Mouse (Mus musculus): ENCODE data around the gene Rbpj. TPM values are rescaled to one million over a fixed set of nuclear protein-coding genes. Genes with fewer than 3 reads are reported as not detected.
"Not testable (repeated sequence)": the region's sequence is repeated elsewhere in the genome, so short reads cannot be mapped to it uniquely, and the experiment has no call there.

Gene Rbpj
- total RNA-seq, 2 experiments from 2014 or later: 21.6 to 24.0 TPM

DNA sequence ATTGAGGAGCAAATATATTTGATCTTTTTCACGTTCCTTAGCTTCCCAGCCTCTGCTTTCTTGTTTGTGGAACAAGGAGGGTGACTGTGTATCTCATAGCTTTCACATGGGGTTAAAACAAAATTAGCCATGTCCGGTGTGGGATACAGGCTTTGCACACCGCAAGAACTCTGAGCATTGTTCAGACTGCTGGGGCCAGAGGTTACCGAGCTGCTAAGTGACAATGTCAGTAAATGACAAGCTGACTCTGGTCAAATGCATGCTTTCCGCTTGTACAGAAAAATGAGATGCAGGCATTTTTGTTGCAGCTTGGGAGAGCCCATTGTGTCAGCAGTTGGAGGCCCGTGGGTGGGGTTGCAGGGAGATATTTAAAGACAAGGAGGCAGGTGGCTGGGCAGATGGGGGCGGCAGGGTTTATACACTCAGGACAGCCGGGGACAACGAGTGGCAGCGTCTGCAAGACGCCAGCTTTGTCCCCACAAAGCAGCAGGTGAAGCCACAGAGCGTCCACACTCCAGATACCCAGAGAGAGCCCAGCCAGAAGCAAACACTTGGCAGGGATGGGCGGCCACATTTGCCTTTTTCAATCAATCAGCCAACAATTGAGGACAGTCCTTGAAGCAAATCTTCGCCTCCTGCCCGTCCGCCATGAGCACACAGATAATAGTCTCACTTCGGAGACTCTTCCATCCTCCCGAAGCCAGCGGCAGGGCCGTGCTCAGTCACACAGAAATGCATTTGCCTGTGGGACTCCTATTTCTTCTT, 59.5 kb downstream of the Rbpj start:
- no peak for TF ChIP-seq CTCF (conservative IDR thresholded peaks at IDR 0.05)
- H3K27ac ChIP-seq: 0 out of 2 replicates have a peak overlapping the region, but pooled peaks have one; percentile 12
- DNase-seq (ENCODE audit: low spot score in 2 of 2): peak; percentile 66 to 74
- peak overlapping the region; percentile 23; the same call in 1 of the 2 replicates for H3K4me3 ChIP-seq

DNA sequence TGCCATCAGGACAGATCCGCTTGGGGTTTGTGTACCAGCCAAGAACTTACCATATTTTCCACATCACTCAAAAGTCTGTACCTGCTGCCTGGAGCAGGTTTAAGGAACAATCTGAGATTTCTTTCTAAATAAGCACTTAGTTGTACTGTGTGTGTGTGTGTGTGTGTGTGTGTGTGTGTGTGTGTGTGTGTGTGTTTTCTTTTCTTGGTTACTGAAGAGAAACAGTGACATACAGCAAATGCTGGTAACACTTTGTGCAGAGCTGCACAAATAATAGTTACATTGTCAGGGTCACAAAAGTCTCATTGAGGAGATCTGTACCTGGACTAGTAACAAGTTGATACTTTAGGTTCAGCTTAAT, 60.1 kb downstream of the Rbpj start:
- TF ChIP-seq CTCF (conservative IDR thresholded peaks at IDR 0.05): no peak
- H3K27ac ChIP-seq: no peak overlapping the region
- H3K4me3 ChIP-seq: no peak overlapping the region; the same call in 1 of the 2 replicates
- DNase-seq (ENCODE audit: low spot score in 2 of 2): no peak

DNA sequence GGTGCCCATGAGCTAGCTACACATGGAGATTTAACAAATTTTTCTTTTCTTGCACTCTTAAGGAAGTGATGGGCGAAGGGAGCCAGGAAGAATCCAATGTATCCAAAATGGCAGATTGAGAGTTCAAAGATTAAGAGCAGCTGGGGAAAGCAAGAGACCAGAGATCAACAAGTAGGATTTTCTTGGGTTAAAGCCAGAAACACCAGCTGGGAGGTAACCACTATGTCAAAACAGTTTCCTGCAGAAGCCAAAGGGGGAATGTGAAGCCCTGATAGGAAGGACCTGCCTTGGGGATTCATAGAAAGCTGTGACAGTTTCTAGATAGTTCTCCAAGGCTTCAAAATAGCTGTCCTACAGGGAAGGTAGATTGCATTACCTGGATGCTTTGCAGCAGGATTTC, 63.9 kb downstream of the Rbpj start:
- Histone ChIP-seq H3K4me3 (no peak overlapping the region), H3K27ac (no peak overlapping the region)
- no peak for TF ChIP-seq CTCF (conservative IDR thresholded peaks at IDR 0.05)
- DNase-seq (ENCODE audit: low spot score in 2 of 2): no peak

- no peak for TF ChIP-seq CTCF (conservative IDR thresholded peaks at IDR 0.05)
- H3K4me3 ChIP-seq: no peak overlapping the region
- H3K27ac ChIP-seq: no peak overlapping the region
- DNase-seq (ENCODE audit: low spot score in 2 of 2): no peak
Measured at GRCm38 (mm10) chr5:53535096-53535495, 69.1 kb downstream of the Rbpj start.

DNA sequence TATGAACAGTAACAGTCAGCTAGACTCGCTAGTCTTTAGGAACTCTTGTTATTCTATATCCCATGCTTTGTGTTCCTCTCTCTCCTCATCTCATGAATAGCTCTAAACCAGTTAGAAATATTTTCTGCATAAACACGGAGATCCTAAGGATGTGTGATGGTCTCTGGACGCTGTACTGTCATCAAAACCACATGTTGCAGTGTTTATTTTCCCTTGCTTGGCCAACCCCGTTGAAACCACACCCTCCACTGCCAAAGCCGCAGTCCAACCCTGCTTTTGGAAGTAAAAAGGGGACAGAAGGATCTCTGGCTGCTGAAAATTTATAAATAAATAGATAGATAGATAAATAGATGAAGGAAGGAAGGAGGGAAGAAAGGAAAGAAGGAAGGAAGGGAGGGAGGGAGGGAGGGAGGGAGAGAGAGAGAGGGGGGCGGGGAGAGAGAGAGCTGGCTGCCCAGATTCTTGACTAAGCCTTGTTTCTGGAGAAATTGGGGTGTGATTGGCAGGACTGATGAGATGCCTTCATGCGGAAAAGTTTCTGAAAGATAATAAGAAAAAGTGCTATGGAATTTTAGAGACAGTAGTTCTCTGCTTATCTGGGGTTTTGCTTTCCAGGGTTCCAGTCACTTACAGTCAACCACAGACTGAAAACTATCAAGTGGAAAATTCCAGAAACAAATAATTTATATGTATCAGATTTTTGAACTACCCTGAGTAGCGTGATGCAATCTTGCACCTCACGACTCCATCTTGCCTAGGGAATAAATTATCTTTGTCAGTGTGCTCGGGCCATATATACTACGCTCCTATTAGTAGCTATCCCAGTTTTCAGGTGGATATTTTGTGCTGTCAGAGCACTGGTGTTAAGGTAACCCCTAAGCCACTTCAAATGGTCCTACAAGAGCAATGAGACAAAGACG, 70.9 kb downstream of the Rbpj start:
- no peak overlapping the region for H3K4me3 ChIP-seq
- TF ChIP-seq CTCF (conservative IDR thresholded peaks at IDR 0.05): no peak
- no peak for DNase-seq (ENCODE audit: low spot score in 2 of 2)
- no peak overlapping the region for H3K27ac ChIP-seq

DNA sequence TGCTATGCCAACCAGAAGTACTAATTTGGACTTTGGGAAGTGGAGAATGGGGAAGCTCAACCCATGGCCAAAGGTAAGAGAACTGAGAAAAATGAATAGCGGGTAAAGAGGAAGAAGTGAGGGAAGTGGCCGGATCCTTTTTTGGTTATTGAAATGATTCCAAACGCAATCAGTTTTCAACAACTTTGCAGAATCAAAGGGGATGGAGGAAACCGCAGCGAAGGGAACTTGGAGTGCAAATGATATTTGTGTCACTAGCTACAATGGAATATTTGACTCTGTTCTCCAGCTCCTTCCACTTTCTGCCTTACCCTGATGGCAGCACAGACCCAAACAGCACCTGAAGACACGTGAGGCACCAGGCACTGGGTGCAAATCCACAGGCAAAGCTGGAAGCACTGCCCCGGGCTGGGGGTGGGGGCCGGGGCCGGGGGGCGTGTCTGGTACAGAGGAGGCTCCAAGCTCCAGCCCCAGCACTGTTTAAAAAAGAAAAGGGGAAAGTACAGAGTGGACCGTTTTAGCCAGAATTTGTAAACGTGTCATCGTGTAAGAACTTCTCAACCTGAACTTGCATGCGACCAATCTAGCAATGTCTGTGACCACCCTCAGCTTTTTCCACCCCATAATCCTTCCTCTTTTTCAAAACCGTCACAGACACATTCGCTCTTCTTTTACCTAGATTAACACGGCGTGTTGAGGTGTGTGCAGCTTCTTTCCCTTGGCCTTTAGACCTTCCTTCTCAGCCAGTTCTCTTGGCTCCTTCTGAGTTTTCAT, 74.1 kb downstream of the Rbpj start:
- no peak overlapping the region for H3K4me3 ChIP-seq
- no peak for TF ChIP-seq CTCF (conservative IDR thresholded peaks at IDR 0.05)
- H3K27ac ChIP-seq: no peak overlapping the region
- no peak for DNase-seq (ENCODE audit: low spot score in 2 of 2)

GRCm38 (mm10) chr5:53542073-53542472, 76.1 kb downstream of the Rbpj start:
- no peak overlapping the region for H3K27ac ChIP-seq
- no peak for DNase-seq (ENCODE audit: low spot score in 2 of 2)
- H3K4me3 ChIP-seq: no peak overlapping the region
- TF ChIP-seq CTCF (conservative IDR thresholded peaks at IDR 0.05): no peak

DNA sequence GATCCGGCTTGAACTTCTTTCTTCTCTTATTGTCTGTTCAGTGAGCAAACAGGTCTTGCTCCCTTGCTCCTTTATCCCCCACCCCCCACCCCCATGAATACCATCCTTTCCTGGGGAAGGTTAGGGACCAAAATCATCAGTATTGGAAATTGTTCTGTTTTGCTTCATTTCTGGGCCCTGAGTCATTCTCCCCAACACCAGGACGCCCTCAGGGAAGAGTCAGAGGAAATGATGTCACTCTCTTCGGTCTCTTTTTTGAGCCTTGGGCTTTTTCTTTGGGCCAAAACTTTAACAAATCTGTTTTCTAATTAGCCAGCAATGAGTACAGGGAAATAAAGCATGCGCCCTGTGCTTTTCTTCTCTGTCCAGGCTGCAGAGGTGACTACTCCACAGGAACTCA, 77.4 kb downstream of the Rbpj start:
- no peak overlapping the region for H3K4me3 ChIP-seq
- no peak for DNase-seq (ENCODE audit: low spot score in 2 of 2)
- H3K27ac ChIP-seq: no peak overlapping the region
- TF ChIP-seq CTCF (conservative IDR thresholded peaks at IDR 0.05): no peak

DNA sequence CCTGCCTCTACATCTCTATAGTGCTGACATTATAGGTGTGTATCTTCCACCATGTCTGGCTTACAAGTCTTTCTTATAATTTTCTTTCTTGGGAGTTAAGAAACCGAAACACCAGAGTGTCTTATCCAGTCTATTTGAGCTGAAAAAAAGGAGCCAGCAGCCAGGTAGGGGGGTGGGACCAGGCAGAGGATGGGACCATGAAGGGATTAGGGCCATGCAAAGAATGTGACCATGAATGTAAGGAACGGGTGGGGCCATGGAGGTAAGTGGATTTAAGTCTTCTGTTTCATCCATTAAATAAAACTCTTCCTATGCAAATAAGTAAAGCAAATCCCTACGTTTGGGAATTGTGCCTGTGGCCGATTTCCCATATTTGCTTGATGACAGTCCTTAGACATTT, 78.0 kb downstream of the Rbpj start:
- no peak for TF ChIP-seq CTCF (conservative IDR thresholded peaks at IDR 0.05)
- H3K27ac ChIP-seq: no peak overlapping the region
- H3K4me3 ChIP-seq: no peak overlapping the region
- DNase-seq (ENCODE audit: low spot score in 2 of 2): no peak

- Histone ChIP-seq H3K4me3 (no peak overlapping the region), H3K27ac (no peak overlapping the region)
- no peak for DNase-seq (ENCODE audit: low spot score in 2 of 2)
- no peak for TF ChIP-seq CTCF (conservative IDR thresholded peaks at IDR 0.05)
Measured at GRCm38 (mm10) chr5:53546440-53546839, 80.5 kb downstream of the Rbpj start.

DNA sequence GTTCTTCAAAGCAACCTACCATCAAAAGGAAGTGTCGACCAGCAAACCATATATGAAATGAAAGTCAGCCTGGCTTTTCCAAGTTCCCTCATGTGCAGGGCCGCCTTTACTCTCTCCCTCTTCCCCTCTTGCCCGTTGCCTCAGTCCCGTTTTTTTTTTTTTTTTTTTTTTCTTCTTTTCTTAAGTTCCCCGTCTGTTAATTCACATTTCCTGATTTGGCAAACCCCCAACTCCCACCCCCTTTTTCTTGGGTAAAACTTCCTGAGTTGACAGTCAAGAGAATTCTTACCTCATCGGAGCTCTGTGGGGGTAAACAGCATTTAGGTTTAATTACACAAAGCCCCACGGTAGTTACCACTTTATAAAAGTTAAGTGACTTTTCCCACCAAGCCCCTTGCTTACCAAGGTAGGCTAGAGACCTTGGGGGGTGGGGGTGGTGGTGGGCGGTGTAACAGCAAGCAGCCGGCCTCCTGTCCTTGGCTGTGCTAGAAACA, 81.1 kb downstream of the Rbpj start:
- no peak overlapping the region for H3K27ac ChIP-seq
- H3K4me3 ChIP-seq: no peak overlapping the region
- TF ChIP-seq CTCF (conservative IDR thresholded peaks at IDR 0.05): no peak
- no peak for DNase-seq (ENCODE audit: low spot score in 2 of 2)

DNA sequence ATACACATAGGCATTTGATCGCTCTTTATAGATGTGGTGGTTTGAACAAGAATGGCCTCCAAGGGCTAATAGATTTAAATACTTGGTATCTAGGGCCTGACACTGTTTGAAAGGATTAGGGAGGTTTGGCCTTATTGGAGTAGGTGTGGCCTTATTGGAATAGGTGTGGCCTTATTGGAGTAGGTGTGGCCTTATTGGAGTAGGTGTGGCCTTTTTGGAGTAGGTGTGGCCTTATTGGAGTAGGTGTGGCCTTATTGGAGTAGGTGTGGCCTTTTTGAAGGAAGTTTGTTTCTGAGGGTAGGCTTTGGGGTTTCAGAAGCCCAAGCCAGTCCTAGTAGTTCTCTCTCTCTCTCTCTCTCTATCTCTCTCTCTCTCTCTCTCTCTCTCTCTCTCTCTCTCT, 84.4 kb downstream of the Rbpj start:
- DNase-seq (ENCODE audit: low spot score in 2 of 2): not testable (repeated sequence)

DNA sequence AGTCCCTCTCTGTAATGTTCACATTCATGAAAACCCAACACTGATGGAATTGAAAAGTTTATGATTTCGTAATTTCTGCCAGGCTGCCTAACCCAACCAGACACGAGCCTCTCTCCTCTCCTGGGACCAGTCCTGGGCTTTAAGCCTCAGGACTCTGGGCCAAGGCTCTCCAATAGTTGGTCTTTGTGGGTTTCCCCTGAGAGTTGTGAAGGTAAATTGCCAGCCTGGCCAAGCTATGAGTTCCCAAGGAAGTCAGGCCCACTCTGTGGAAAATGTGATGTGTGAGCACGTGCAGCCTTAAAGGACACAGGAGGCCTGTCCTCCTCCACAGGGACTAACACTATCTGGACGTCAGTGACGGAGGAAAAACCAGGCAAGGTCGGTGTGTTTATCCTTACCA, 85.4 kb downstream of the Rbpj start:
- H3K4me3 ChIP-seq: no peak overlapping the region
- no peak overlapping the region for H3K27ac ChIP-seq
- DNase-seq (ENCODE audit: low spot score in 2 of 2): no peak
- no peak for TF ChIP-seq CTCF (conservative IDR thresholded peaks at IDR 0.05)

More for the DNA sequence above, 84.4 kb downstream of the Rbpj start:
- H3K4me3 ChIP-seq, H3K27ac ChIP-seq: not testable (repeated sequence)

All from layer of hippocampus, adult 2 months (tissue).